Mouse (Mus musculus): ENCODE data around the gene Prim2. TPM values are rescaled to one million over a fixed set of nuclear protein-coding genes. Genes with fewer than 3 reads are reported as not detected.

Prim2 gene
- polyA plus RNA-seq, 2 experiments: 32.5 to 34.1 TPM

GRCm38 (mm10) chr1:33529543-33530232 is 139.9 kb downstream of the Prim2 start:
- Histone ChIP-seq H3K9me3 (ENCODE audit: control insufficient read depth, low read length) (no peaks in the 10 kb centered on the region), H3K27me3 (ENCODE audit: control insufficient read depth, insufficient read depth, low read length) (no peaks in the 10 kb centered on the region), H3K27ac (replicated peaks; ENCODE audit: low read depth, low read length) (no peak overlapping the region), H3K4me2 (replicated peaks; ENCODE audit: low read depth, low read length, severe bottlenecking) (no peak overlapping the region), H3K9ac (ENCODE audit: low read depth, low read length, severe bottlenecking) (no peak overlapping the region), H3K4me3 (replicated peaks; ENCODE audit: low read length) (no peak overlapping the region), H3K4me1 (ENCODE audit: control insufficient read depth, insufficient read depth, low read length) (no peaks in the 10 kb centered on the region), H3K36me3 (ENCODE audit: control insufficient read depth, insufficient read depth, low read length) (no peaks in the 10 kb centered on the region)
- DNase-seq (ENCODE audit: low spot score): no peak
- no peak for ATAC-seq (ENCODE audit: low FRiP score, low read depth)
- no peak for TF ChIP-seq POLR2A (IDR thresholded peaks at IDR 0.05; ENCODE audit: borderline replicate concordance, extremely low read depth, insufficient read depth, insufficient read length)
- WGBS: 86% methylated on average over 8 of the region's 8 CpGs

GRCm38 (mm10) chr1:33527352-33527863 is 142.2 kb downstream of the Prim2 start:
- 80% methylated on average over 6 of the region's 6 CpGs for WGBS
- no peak for ATAC-seq (ENCODE audit: low FRiP score, low read depth)
- no peak overlapping the region for H3K4me3 ChIP-seq (replicated peaks; ENCODE audit: low read length)

GRCm38 (mm10) chr1:33523223-33523622 is 146.4 kb downstream of the Prim2 start:
- H3K9me3 ChIP-seq (ENCODE audit: control insufficient read depth, low read length): no peaks in the 10 kb centered on the region
- no peaks in the 10 kb centered on the region for H3K36me3 ChIP-seq (ENCODE audit: control insufficient read depth, insufficient read depth, low read length)
- TF ChIP-seq POLR2A (IDR thresholded peaks at IDR 0.05; ENCODE audit: borderline replicate concordance, extremely low read depth, insufficient read depth, insufficient read length): no peak
- ATAC-seq (ENCODE audit: low FRiP score, low read depth) (no peak), DNase-seq (ENCODE audit: low spot score) (no peak)
- no peaks in the 10 kb centered on the region for H3K27me3 ChIP-seq (ENCODE audit: control insufficient read depth, insufficient read depth, low read length)
- H3K4me2 ChIP-seq (replicated peaks; ENCODE audit: low read depth, low read length, severe bottlenecking): no peak overlapping the region
- H3K4me3 ChIP-seq (replicated peaks; ENCODE audit: low read length): no peak overlapping the region
- H3K4me1 ChIP-seq (ENCODE audit: control insufficient read depth, insufficient read depth, low read length): no peaks in the 10 kb centered on the region
- WGBS: 70% methylated on average over 5 of the region's 5 CpGs
- H3K9ac ChIP-seq (ENCODE audit: low read depth, low read length, severe bottlenecking): no peak overlapping the region
- H3K27ac ChIP-seq (replicated peaks; ENCODE audit: low read depth, low read length): no peak overlapping the region

More at GRCm38 (mm10) chr1:33527352-33527863, 142.2 kb downstream of the Prim2 start:
- no peak for TF ChIP-seq POLR2A (IDR thresholded peaks at IDR 0.05; ENCODE audit: borderline replicate concordance, extremely low read depth, insufficient read depth, insufficient read length)
- Histone ChIP-seq H3K36me3 (ENCODE audit: control insufficient read depth, insufficient read depth, low read length) (no peaks in the 10 kb centered on the region), H3K4me1 (ENCODE audit: control insufficient read depth, insufficient read depth, low read length) (no peaks in the 10 kb centered on the region), H3K27me3 (ENCODE audit: control insufficient read depth, insufficient read depth, low read length) (no peaks in the 10 kb centered on the region), H3K4me2 (replicated peaks; ENCODE audit: low read depth, low read length, severe bottlenecking) (no peak overlapping the region), H3K9me3 (ENCODE audit: control insufficient read depth, low read length) (no peaks in the 10 kb centered on the region), H3K27ac (replicated peaks; ENCODE audit: low read depth, low read length) (no peak overlapping the region), H3K9ac (ENCODE audit: low read depth, low read length, severe bottlenecking) (no peak overlapping the region)
- DNase-seq (ENCODE audit: low spot score): no peak

DNA sequence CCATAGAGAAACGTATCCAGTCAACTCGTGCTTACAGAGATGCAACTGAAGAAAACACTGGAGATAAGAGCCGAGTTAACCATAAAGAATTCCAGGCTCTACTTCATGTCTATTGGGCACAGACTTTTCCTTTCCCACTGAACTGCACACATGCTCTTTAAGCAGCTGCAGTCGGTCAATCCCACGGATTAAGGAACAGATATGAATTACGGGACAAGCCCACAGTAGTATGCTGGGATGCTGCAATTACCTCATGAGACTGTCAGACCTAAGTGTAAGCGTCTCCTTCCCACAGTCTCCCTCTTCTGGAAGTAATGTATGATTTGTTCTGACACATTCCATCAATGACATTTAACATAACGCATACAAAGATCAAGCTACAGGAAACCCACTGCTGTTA is 154.5 kb downstream of the Prim2 start:
- Histone ChIP-seq H3K9me3 (ENCODE audit: control insufficient read depth, low read length) (no peaks in the 10 kb centered on the region), H3K27ac (replicated peaks; ENCODE audit: low read depth, low read length) (no peak overlapping the region), H3K4me3 (replicated peaks; ENCODE audit: low read length) (no peak overlapping the region), H3K36me3 (ENCODE audit: control insufficient read depth, insufficient read depth, low read length) (no peaks in the 10 kb centered on the region), H3K4me2 (replicated peaks; ENCODE audit: low read depth, low read length, severe bottlenecking) (no peak overlapping the region), H3K27me3 (ENCODE audit: control insufficient read depth, insufficient read depth, low read length) (no peaks in the 10 kb centered on the region), H3K4me1 (ENCODE audit: control insufficient read depth, insufficient read depth, low read length) (no peaks in the 10 kb centered on the region), H3K9ac (ENCODE audit: low read depth, low read length, severe bottlenecking) (no peak overlapping the region)
- no peak for ATAC-seq (ENCODE audit: low FRiP score, low read depth)
- no peak for DNase-seq (ENCODE audit: low spot score)
- 83% methylated on average over 8 of the region's 8 CpGs for WGBS
- TF ChIP-seq POLR2A (IDR thresholded peaks at IDR 0.05; ENCODE audit: borderline replicate concordance, extremely low read depth, insufficient read depth, insufficient read length): no peak

GRCm38 (mm10) chr1:33511310-33511709 is 158.3 kb downstream of the Prim2 start:
- WGBS: 89% methylated on average over 4 of the region's 4 CpGs
- Histone ChIP-seq H3K27ac (replicated peaks; ENCODE audit: low read depth, low read length) (no peak overlapping the region), H3K4me2 (replicated peaks; ENCODE audit: low read depth, low read length, severe bottlenecking) (no peak overlapping the region), H3K9me3 (ENCODE audit: control insufficient read depth, low read length) (no peaks in the 10 kb centered on the region), H3K36me3 (ENCODE audit: control insufficient read depth, insufficient read depth, low read length) (no peaks in the 10 kb centered on the region), H3K4me3 (replicated peaks; ENCODE audit: low read length) (no peak overlapping the region), H3K27me3 (ENCODE audit: control insufficient read depth, insufficient read depth, low read length) (no peaks in the 10 kb centered on the region), H3K9ac (ENCODE audit: low read depth, low read length, severe bottlenecking) (no peak overlapping the region), H3K4me1 (ENCODE audit: control insufficient read depth, insufficient read depth, low read length) (no peaks in the 10 kb centered on the region)
- DNase-seq (ENCODE audit: low spot score) (no peak), ATAC-seq (ENCODE audit: low FRiP score, low read depth) (no peak)
- no peak for TF ChIP-seq POLR2A (IDR thresholded peaks at IDR 0.05; ENCODE audit: borderline replicate concordance, extremely low read depth, insufficient read depth, insufficient read length)

Data from limb, embryonic 14.5 days (tissue).